Mouse (Mus musculus) limb, embryonic 14.5 days (tissue): ENCODE results near the gene Pate2. TPM values are rescaled to one million over a fixed set of nuclear protein-coding genes. Genes with fewer than 3 reads are reported as not detected.

ENCODE experiments used
- ATAC-seq: fragments of 200-750 bp; cut with Nextera tagmentation; 2 replicates; pipeline ENCODE4 v1.8.0; 2017; ENCODE audit warnings: low read depth, moderate number of reproducible peaks, moderate TSS enrichment; ENCODE audit not compliant: low FRiP score
- DNase-seq: peaks from one replicate; pipeline ENCODE4 v3.0.0-alpha.2; 2015; ENCODE audit warnings: low spot score
- H3K27ac ChIP-seq: fragments of 300-500 bp; sonication (generic); replicated peaks from 2 replicates; pipeline ENCODE4 v1.5.1; 2014; ENCODE audit warnings: low read depth, mild to moderate bottlenecking, low read length, moderate library complexity, mixed read lengths
- H3K27me3 ChIP-seq: fragments of 300-500 bp; sonication (generic); 2 replicates; pipeline ENCODE4 v1.6.1; 2014; ENCODE audit warnings: low read length, mixed read lengths; ENCODE audit not compliant: control insufficient read depth, insufficient read depth
- H3K36me3 ChIP-seq: fragments of 300-500 bp; sonication (generic); 2 replicates; pipeline ENCODE4 v1.6.1; 2014; ENCODE audit warnings: mild to moderate bottlenecking, low read length, moderate library complexity, mixed read lengths; ENCODE audit not compliant: control insufficient read depth, insufficient read depth
- H3K4me1 ChIP-seq: fragments of 300-500 bp; sonication (generic); 2 replicates; pipeline ENCODE4 v1.6.1; 2014; ENCODE audit warnings: antibody characterized with exemption, low read length, mixed read lengths; ENCODE audit not compliant: control insufficient read depth, insufficient read depth
- H3K4me2 ChIP-seq: fragments of 300-500 bp; sonication (generic); replicated peaks from 2 replicates; pipeline ENCODE4 v1.6.1; 2014; ENCODE audit warnings: low read depth, mild to moderate bottlenecking, low read length, moderate library complexity; ENCODE audit not compliant: severe bottlenecking
- H3K4me3 ChIP-seq: fragments of 300-500 bp; sonication (generic); replicated peaks from 2 replicates; pipeline ENCODE4 v1.5.1; 2014; ENCODE audit warnings: low read length
- H3K9ac ChIP-seq: fragments of 300-500 bp; sonication (generic); 2 replicates; pipeline ENCODE4 v1.6.1; 2014; ENCODE audit warnings: mild to moderate bottlenecking, low read depth, low read length, moderate library complexity; ENCODE audit not compliant: severe bottlenecking
- H3K9me3 ChIP-seq: fragments of 300-500 bp; sonication (generic); 2 replicates; pipeline ENCODE4 v1.6.1; 2016; ENCODE audit warnings: low read length; ENCODE audit not compliant: control insufficient read depth
- POLR2A ChIP-seq: fragments of 200-500 bp; IDR thresholded peaks from 2 replicates; pipeline ENCODE4 v1.8.0; 2012; ENCODE audit warnings: inconsistent platforms, mild to moderate bottlenecking, moderate library complexity, borderline replicate concordance; ENCODE audit not compliant: insufficient read depth, insufficient read length; ENCODE audit errors: extremely low read depth
- WGBS: fragments of 180-500 bp; shearing (Covaris S2); extraction: QIAGEN DNeasy Blood & Tissue Kit; methylation state at CpG from one replicate; pipeline ENCODE4 v1.1.7; 2014; 5-methylcytosine and 5-hydroxymethylcytosine counted together
- polyA plus RNA-seq, 2 experiments: library from polyadenylated mRNA; depleted of rRNA in 1 of 2; stranded (reverse) in 1 of 2; unstranded in 1 of 2; fragments of >200 nt; fragmentation: Nextera tagmentation in 1 of 2; extraction: Ambion mirVana in 1 of 2; gene quantifications; 2 replicates each; pipeline versions ENCODE4 v1.2.1 to v1.2.3; 2012 to 2014

Pate2 gene
- polyA plus RNA-seq, 2 experiments, result 0.37 to 0.97 TPM

- H3K9ac ChIP-seq, result no peak overlapping the region
- ATAC-seq (no peak), DNase-seq (no peak)
- no peak overlapping the region for H3K27ac ChIP-seq
- TF ChIP-seq POLR2A, result no peak
- H3K4me2 ChIP-seq, result no peak overlapping the region
- no peaks in the 10 kb centered on the region for H3K27me3 ChIP-seq
- H3K36me3 ChIP-seq, result no peaks in the 10 kb centered on the region
- no peak overlapping the region for H3K4me3 ChIP-seq
- H3K4me1 ChIP-seq, result no peaks in the 10 kb centered on the region
- WGBS, result 80% methylated on average over 14 of the region's 14 CpGs
- H3K9me3 ChIP-seq, result no peaks in the 10 kb centered on the region
Observed at GRCm38 (mm10) chr9:35543099-35543860, 26.8 kb upstream of the Pate2 start.

- ATAC-seq, result no peak
- WGBS, result 45% methylated on average over 2 of the region's 2 CpGs
- Histone ChIP-seq H3K4me1 (no peaks in the 10 kb centered on the region), H3K9me3 (no peaks in the 10 kb centered on the region), H3K4me3 (no peak overlapping the region), H3K4me2 (no peak overlapping the region), H3K9ac (no peak overlapping the region), H3K27ac (no peak overlapping the region), H3K36me3 (no peaks in the 10 kb centered on the region), H3K27me3 (no peaks in the 10 kb centered on the region)
- no peak for DNase-seq
- TF ChIP-seq POLR2A, result no peak
Observed at GRCm38 (mm10) chr9:35544666-35545065, 25.4 kb upstream of the Pate2 start.

DNA sequence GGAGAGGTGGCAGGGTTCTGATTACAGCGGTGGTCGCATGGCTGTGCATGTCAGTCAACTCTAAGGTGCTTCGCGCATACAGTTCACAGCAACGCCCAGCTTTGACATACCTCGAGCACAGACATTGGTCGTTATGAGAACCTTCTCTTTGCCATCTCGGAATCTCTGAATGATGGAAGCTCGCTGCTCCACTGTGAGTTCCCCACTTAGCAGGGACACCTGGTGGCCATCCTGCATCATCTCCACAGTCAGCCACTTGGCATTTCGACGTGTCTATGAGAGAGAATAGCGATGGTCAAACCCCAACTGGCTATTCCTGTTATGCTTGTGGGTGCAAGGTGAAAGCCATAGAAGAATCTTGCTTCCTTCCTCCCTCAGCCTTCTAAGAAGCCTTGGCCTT is 24.4 kb upstream of the Pate2 start:
- H3K27me3 ChIP-seq, result no peaks in the 10 kb centered on the region
- no peaks in the 10 kb centered on the region for H3K9me3 ChIP-seq
- H3K27ac ChIP-seq, result no peak overlapping the region
- TF ChIP-seq POLR2A, result no peak
- ATAC-seq (no peak), DNase-seq (no peak)
- H3K4me3 ChIP-seq, result no peak overlapping the region
- no peaks in the 10 kb centered on the region for H3K36me3 ChIP-seq
- H3K4me2 ChIP-seq, result no peak overlapping the region
- H3K4me1 ChIP-seq, result no peaks in the 10 kb centered on the region
- 67% methylated on average over 12 of the region's 12 CpGs for WGBS
- H3K9ac ChIP-seq, result no peak overlapping the region

GRCm38 (mm10) chr9:35546745-35547144 is 23.3 kb upstream of the Pate2 start:
- TF ChIP-seq POLR2A, result no peak
- Histone ChIP-seq H3K4me3 (no peak overlapping the region), H3K27ac (no peak overlapping the region), H3K4me2 (no peak overlapping the region), H3K27me3 (no peaks in the 10 kb centered on the region), H3K9me3 (no peaks in the 10 kb centered on the region), H3K9ac (no peak overlapping the region), H3K4me1 (no peaks in the 10 kb centered on the region), H3K36me3 (no peaks in the 10 kb centered on the region)
- no peak for DNase-seq
- WGBS, result 89% methylated on average over 9 of the region's 9 CpGs
- ATAC-seq, result no peak

DNA sequence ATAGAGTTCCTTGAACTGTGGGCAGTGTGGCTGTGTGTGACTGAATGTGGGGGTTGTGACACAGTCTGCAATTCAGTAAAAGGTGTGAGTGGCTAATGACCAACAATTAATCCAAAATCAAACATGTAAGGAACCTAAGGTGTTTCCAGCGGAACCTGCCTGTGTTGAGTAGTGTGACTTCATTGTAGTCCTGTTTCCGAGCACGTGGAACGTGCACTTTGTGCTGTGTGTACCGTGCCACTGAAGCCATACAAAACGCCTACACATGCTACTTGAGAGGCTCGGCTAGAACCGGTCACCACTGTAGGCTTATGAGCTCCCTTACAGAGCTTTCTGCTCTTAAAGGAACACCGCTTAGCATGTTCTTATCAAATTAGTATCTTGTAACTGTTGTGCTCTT is 21.6 kb upstream of the Pate2 start:
- Histone ChIP-seq H3K9me3 (no peaks in the 10 kb centered on the region), H3K36me3 (no peaks in the 10 kb centered on the region), H3K27me3 (no peaks in the 10 kb centered on the region), H3K27ac (no peak overlapping the region), H3K4me3 (no peak overlapping the region), H3K4me1 (no peaks in the 10 kb centered on the region), H3K9ac (no peak overlapping the region), H3K4me2 (no peak overlapping the region)
- WGBS, result 78% methylated on average over 9 of the region's 9 CpGs
- DNase-seq, result no peak
- no peak for TF ChIP-seq POLR2A
- ATAC-seq, result no peak
